Mouse (Mus musculus): Measurements from ENCODE around the gene Pard3.

DNA sequence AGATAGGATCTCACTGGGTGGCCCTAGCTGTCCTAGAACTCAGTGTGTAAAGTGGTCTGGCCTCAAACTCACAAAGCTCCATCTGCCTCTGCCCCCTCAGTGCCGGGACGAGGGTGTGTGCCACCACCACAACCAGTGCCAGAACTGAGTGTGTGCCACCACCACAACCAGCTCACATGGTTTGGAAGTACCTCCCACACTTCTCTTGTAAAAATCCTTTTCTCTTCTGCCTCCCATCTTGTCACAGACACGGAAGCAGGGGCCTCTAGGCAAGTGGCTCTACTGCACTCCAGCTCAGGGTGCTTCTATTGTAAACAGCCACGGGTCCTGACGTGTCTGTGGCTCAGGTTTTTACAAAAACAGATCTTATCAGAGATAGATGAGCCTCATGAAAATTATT, 13.7 kb upstream of the Pard3 start:
- TF ChIP-seq CTCF (IDR thresholded peaks at IDR 0.05; ENCODE audit: low read depth) = no peak
- no peak for TF ChIP-seq EP300 (IDR thresholded peaks at IDR 0.05; ENCODE audit: low read depth)
